Mouse (Mus musculus) bone marrow macrophage, adult 2 months (primary cell): ENCODE data around the gene Dpep2nb.

Experiments used
- CTCF ChIP-seq: IDR thresholded peaks from 2 replicates; pipeline ENCODE4 v1.5.1; 2012; ENCODE audit warnings: low read depth, mild to moderate bottlenecking, low read length, moderate library complexity
- POLR2A ChIP-seq: IDR thresholded peaks from 2 replicates; pipeline ENCODE4 v1.6.1; 2012; ENCODE audit warnings: mild to moderate bottlenecking, low read depth, low read length, borderline replicate concordance

- TF ChIP-seq CTCF (no peak), POLR2A (no peak)
These were observed 1.4 kb upstream of the Dpep2nb start for GRCm38 (mm10) chr8:106007135-106007534.
